Mouse (Mus musculus): ENCODE measurements around the gene Dnah12. TPM values are rescaled to one million over a fixed set of nuclear protein-coding genes. Genes with fewer than 3 reads are reported as not detected.

The Dnah12 gene
- polyA plus RNA-seq (2012; ENCODE audit: low replicate concordance): not detected in 2 replicates

DNA sequence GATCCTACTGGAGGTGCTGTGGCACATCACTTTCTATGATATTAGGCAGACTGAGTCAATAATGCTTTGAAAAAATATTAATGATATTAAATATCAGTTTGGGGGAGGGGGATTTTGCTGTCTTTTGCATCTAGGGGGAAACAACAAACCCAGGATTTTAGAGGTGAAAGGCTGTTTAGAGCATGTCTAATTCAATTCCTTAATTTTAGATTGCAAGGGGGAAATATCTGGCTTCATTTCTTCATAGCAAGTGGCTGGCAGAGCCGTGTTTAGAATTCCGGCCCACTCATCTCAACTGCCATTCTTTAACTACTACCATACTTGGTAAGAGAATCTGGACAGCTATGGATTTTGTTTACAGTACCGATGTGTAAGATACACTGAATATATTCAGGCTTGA is at the start of gene Dnah12:
Gene Dnah12 (plus strand): TSS at position 301 of the 400 bp plus-strand sequence.

DNA sequence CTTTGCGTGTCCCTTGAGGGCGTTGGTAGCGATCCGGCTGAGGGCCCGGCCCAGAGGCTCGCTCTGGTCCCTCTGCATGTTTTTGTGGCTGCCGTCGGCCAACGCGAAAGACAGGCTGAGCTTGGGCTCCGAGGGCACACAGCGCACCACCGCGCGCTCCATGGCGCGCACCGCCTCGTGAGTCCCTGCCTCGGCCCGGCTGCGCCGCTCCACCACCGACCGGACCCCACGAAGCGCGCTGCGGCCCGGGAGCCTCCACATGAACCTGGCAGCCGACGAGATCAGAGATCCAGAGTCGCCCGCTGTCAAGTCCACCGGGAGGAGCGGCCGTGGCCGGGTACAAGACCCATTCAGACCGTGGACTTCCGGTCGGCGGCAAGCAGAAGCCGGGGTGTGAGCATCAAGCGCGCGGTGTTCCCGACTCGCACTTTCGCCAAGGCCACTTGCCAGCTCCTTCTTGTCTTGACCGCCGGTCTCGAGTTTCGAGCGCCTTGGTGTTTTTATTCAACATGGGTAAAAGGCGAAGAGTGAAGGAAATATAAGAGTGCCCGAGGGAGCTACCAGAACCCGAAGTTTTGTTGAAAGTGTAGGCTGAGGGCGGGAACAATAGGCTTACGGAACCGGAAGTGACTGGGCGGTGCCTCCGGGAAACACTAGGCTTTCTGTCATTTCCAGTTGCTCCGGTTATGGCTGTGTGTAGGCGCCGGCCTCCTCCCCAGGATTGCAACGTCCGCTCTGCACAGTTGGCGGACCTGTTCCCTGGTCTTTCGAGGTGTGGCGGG is 23.6 kb upstream of the Dnah12 start, which contains the start of gene Pde12:
Gene Pde12 (minus strand): TSS at position 592 of the 782 bp plus-strand sequence.

DNA sequence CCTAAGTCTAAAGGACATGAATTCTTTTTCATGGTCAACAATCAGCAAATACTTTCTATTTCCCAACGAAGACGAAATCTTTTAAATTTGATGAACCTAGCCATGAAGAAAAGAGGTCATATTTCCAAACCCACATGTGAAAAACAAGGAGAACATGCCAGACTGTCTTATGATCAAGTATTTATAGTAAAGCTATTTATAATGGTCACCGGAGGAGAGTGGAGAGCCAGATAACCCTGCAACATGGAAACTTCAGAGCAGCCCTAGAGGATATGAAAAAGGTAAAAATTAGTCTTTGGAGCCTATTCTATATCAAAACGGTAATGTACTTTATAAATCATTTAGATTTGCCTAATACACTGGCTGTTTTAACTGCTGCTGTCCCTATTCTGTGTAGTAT is 201.3 kb downstream of the Dnah12 start, which contains the start of gene Asb14:
Gene Asb14 (plus strand): TSS at position 166 of the 400 bp plus-strand sequence.

Other genes with a start within 250 kb of the Dnah12 start
- gene Slmap, start 158.3 kb upstream of the Dnah12 start, polyA plus RNA-seq (2012; ENCODE audit: low replicate concordance): 59.0 and 75.7 TPM in 2 replicates
- gene Dennd6a, start 119.4 kb upstream of the Dnah12 start, polyA plus RNA-seq (2012; ENCODE audit: low replicate concordance): 4.8 and 5.1 TPM in 2 replicates
- 149 and 176 TPM in 2 replicates for gene Arf4, start 55.2 kb upstream of the Dnah12 start, polyA plus RNA-seq (2012; ENCODE audit: low replicate concordance)
- 11.3 and 17.6 TPM in 2 replicates for gene Pde12, start 23.4 kb upstream of the Dnah12 start, polyA plus RNA-seq (2012; ENCODE audit: low replicate concordance)
- not detected in 2 replicates for gene Asb14, start 201.3 kb downstream of the Dnah12 start, polyA plus RNA-seq (2012; ENCODE audit: low replicate concordance)